31 mouse cellular contexts compared by ENCODE assay signal in the genomic region with DNA sequence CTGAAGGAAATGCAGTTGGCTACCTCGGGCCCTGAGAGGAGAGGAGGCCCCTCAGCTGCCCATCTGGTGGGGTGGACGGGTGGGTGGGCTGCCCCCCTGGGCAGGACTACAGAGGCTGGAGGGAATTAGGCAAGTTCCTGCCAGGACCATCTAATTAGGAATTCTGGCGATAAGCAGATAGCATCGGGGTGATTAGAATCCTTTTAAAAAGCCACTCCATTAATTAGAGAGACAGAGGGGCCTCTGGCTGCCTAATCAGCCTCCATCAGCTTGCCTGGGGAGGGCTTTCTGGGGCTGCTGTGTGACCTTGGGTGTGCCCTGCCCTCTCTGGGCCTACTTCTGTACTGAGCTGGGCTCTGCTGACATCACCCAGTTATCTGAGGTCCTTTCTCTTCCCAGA. TPM values are rescaled to one million over a fixed set of nuclear protein-coding genes. Genes with fewer than 3 reads are reported as not detected.
DNase-seq lines count a peak whose midpoint lies in the region; ATAC-seq lines count a peak whose summit lies in the region.
"Had no signal": no experiment of that assay in that cellular context is flagged by ENCODE, and none has a peak within 500 bp of the region (broad histone marks: within the 10 kb centered on the region; RNA-seq: fewer than 3 reads in every experiment).

No protein-coding gene starts in this region.

- peaks cover 10% of the 10 kb centered on the region; the same call in 1 of the 2 replicates for H3K27me3 ChIP-seq in hindbrain, embryonic 12.5 days
- H3K27me3 ChIP-seq in hindbrain, embryonic 10.5 days (ENCODE audit: insufficient read depth, poor library complexity, severe bottlenecking) = peaks cover 28% of the 10 kb centered on the region
- H3K27me3 ChIP-seq: embryonic facial prominence, embryonic 13.5 days; embryonic facial prominence, embryonic 15.5 days; forebrain, embryonic 15.5 days; Patski had no signal

- no peaks in the 10 kb centered on the region for H3K9me3 ChIP-seq in hindbrain, embryonic 12.5 days (replicated peaks)
- H3K9me3 ChIP-seq in hindbrain, embryonic 10.5 days = peaks cover 5% of the 10 kb centered on the region
- H3K9me3 ChIP-seq: forebrain, embryonic 13.5 days had no signal

- no peak overlapping the region for H3K27ac ChIP-seq in hindbrain, embryonic 12.5 days
- H3K27ac ChIP-seq in hindbrain, embryonic 10.5 days = no peak overlapping the region
- H3K27ac ChIP-seq: embryonic facial prominence, embryonic 13.5 days; embryonic facial prominence, embryonic 15.5 days; forebrain, embryonic 13.5 days; forebrain, embryonic 15.5 days had no signal

- H3K9ac ChIP-seq in hindbrain, embryonic 12.5 days = no peak overlapping the region
- H3K9ac ChIP-seq: embryonic facial prominence, embryonic 13.5 days; embryonic facial prominence, embryonic 15.5 days; forebrain, embryonic 13.5 days; forebrain, embryonic 15.5 days; forebrain, postnatal 0 days had no signal

- no peaks in the 10 kb centered on the region for H3K36me3 ChIP-seq in hindbrain, embryonic 12.5 days
- H3K36me3 ChIP-seq in hindbrain, embryonic 10.5 days = no peaks in the 10 kb centered on the region
- H3K36me3 ChIP-seq: embryonic facial prominence, embryonic 13.5 days; embryonic facial prominence, embryonic 15.5 days; forebrain, embryonic 15.5 days had no signal

- peaks cover 3% of the 10 kb centered on the region; the same call in 1 of the 2 replicates for H3K4me1 ChIP-seq in hindbrain, embryonic 12.5 days
- H3K4me1 ChIP-seq in hindbrain, embryonic 10.5 days (replicated peaks) = peaks cover 25% of the 10 kb centered on the region
- H3K4me1 ChIP-seq: embryonic facial prominence, embryonic 13.5 days; embryonic facial prominence, embryonic 15.5 days; forebrain, embryonic 13.5 days; forebrain, embryonic 15.5 days had no signal

- 0 out of 2 replicates have a peak, but pooled peaks have one; percentile 24 for ATAC-seq in hindbrain, embryonic 12.5 days (ENCODE audit: low FRiP score)
- ATAC-seq: activated CD4-positive, CD25-positive, alpha-beta regulatory T cell, adult 4 months; forebrain, embryonic 13.5 days; forebrain, embryonic 15.5 days; forebrain, postnatal 0 days; Patski had no signal

- H3K4me2 ChIP-seq in hindbrain, embryonic 12.5 days (replicated peaks) = no peak overlapping the region
- H3K4me2 ChIP-seq: embryonic facial prominence, embryonic 13.5 days; embryonic facial prominence, embryonic 15.5 days; forebrain, embryonic 13.5 days; forebrain, embryonic 15.5 days had no signal

- no peak overlapping the region for H3K4me3 ChIP-seq in hindbrain, embryonic 12.5 days
- H3K4me3 ChIP-seq in hindbrain, embryonic 10.5 days = no peak overlapping the region
- H3K4me3 ChIP-seq: embryonic facial prominence, embryonic 13.5 days; embryonic facial prominence, embryonic 15.5 days; forebrain, embryonic 13.5 days; forebrain, embryonic 15.5 days had no signal

- 29% methylated on average over 4 of the region's 4 CpGs for WGBS in hindbrain, embryonic 12.5 days
- WGBS in hindbrain, embryonic 10.5 days = 39% methylated on average over 4 of the region's 4 CpGs

- no peak for DNase-seq in hindbrain, embryonic 10.5 days (ENCODE audit: low spot score)
- DNase-seq in MN1 (ENCODE audit: low spot score) = peak; percentile 58
- DNase-seq in retina, embryonic 14.5 days (ENCODE audit: low spot score) = peak; percentile 15
- no peak for DNase-seq in urinary bladder, postnatal 36 days (ENCODE audit: low spot score in 2 of 2)
- no peak for DNase-seq in adrenal gland, adult 18-20 months (ENCODE audit: low spot score in 2 of 2)
- DNase-seq: adrenal gland, adult 2 months; adrenal gland, postnatal 10 days; adrenal gland, postnatal 25 days; cerebellum, adult 11 months; cerebellum, adult 18-20 months; cerebellum, adult 8-10 months; cerebellum, adult 9-11 months; cerebellum, postnatal 14 days; cerebellum, postnatal 36 days; embryo, embryonic 11 days; forebrain, postnatal 0 days had no signal

RNA-seq across cellular contexts. Expression of gene Dnajb8, which starts 3.0 kb away (rescaled TPM):
- not detected in 2 replicates for polyA plus RNA-seq in hindbrain, embryonic 12.5 days (2016; fragmentation: Nextera tagmentation; extraction: Ambion mirVana)
- polyA plus RNA-seq in hindbrain, embryonic 10.5 days (2016; fragmentation: Nextera tagmentation; extraction: Ambion mirVana) = not detected in 2 replicates
- not detected for total RNA-seq in adrenal gland, adult 18-20 months (2021)
- total RNA-seq: adrenal gland, adult 2 months; adrenal gland, postnatal 10 days; adrenal gland, postnatal 25 days; adrenal gland, postnatal 4 days; common myeloid progenitor, adult 5-6 weeks; ES-E14; forebrain, postnatal 0 days; MEL had no signal
- polyA plus RNA-seq: activated CD4-positive, CD25-positive, alpha-beta regulatory T cell, adult 4 months; adrenal gland, adult 2 months; brain, embryonic 14.5 days; C2C12; embryonic facial prominence, embryonic 11.5 days; embryonic facial prominence, embryonic 13.5 days; embryonic facial prominence, embryonic 15.5 days; forebrain, embryonic 11.5 days; forebrain, embryonic 13.5 days; forebrain, embryonic 15.5 days; forebrain, postnatal 0 days; Patski had no signal

RNA-seq across cellular contexts. Expression of gene Gata2, which starts 25.4 kb away (rescaled TPM):
- polyA plus RNA-seq in hindbrain, embryonic 12.5 days (2016; fragmentation: Nextera tagmentation; extraction: Ambion mirVana) = 29.4 and 43.6 TPM in 2 replicates
- polyA plus RNA-seq in hindbrain, embryonic 10.5 days (2016; fragmentation: Nextera tagmentation; extraction: Ambion mirVana) = 20.0 and 20.8 TPM in 2 replicates
- 10 to 100 TPM; 23.5 to 28.8 TPM for total RNA-seq in adrenal gland, adult 18-20 months (2021)
- polyA plus RNA-seq: activated CD4-positive, CD25-positive, alpha-beta regulatory T cell, adult 4 months had no signal

Comparison
In these comparisons a context has a peak if more than half of its experiments do, and no peak if none do; other contexts are left out.
1. DNase-seq: peak in MN1 (single experiment) and retina, embryonic 14.5 days (single experiment); none in hindbrain, embryonic 10.5 days (single experiment), urinary bladder, postnatal 36 days (0 of 2) and adrenal gland, adult 18-20 months (0 of 2).